ENCODE assay signal across 12 mouse cellular contexts in the genomic region with DNA sequence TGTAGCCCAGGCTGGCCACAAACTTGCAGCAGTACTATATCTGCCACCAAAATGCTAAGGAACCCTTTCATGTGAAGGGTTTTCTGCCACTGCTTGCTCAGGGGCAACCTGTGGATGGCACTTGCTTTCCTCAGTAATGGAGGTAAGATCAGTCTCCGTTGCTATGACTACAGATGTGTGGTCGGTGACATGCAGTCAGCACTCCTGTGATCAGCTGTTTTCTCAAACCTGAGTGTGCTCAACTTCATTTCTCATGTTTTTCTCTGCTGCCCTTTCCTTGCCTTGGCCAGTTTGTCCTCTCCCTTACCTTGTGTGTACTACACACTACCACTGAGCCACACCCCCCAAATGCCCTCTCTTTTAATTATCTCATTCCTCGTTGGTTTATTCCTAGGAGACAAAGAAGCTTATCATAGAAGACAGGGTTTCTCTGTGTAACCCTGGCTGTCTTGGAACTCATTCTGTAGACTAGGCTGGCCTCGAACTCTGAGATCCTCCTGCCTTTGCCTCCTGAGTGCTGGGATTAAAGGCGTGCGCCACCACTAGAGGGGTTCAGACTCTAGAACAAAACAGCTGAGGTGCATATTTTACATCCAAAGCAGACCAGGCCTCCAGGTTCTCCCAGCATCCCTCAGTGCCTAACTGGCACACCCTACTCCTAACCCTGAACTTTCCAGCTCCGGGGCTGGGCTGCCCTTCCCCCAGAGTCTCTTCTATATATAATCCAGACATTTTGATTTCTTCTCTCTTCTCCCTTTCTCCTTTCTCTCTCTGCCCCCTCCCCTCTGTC.
"Had no signal": no experiment of that assay in that cellular context is flagged by ENCODE, and none has a peak within 500 bp of the region (broad histone marks: within the 10 kb centered on the region; RNA-seq: fewer than 3 reads in every experiment).

No protein-coding gene starts in this region.

- H3K4me2 ChIP-seq: kidney, embryonic 15.5 days; limb, embryonic 13.5 days; lung, embryonic 14.5 days; neural tube, embryonic 12.5 days had no signal

- H3K4me3 ChIP-seq: kidney, embryonic 15.5 days; limb, embryonic 13.5 days; myocyte; neural tube, embryonic 12.5 days had no signal

- H3K9me3 ChIP-seq: kidney, embryonic 15.5 days; limb, embryonic 13.5 days; neural tube, embryonic 12.5 days had no signal

- H3K9ac ChIP-seq: kidney, embryonic 15.5 days; limb, embryonic 13.5 days; lung, embryonic 14.5 days; neural tube, embryonic 12.5 days had no signal

- H3K4me1 ChIP-seq: neural tube, embryonic 12.5 days had no signal

- DNase-seq: kidney, adult 2 months; kidney, postnatal 25 days; left cerebral cortex, postnatal 4 days; lung, embryonic 14.5 days; lung, postnatal 14 days; spleen, adult 18-20 months; thymus, adult 18-20 months; thymus, postnatal 14 days had no signal

- H3K27ac ChIP-seq: kidney, embryonic 15.5 days; limb, embryonic 13.5 days; neural tube, embryonic 12.5 days had no signal

- H3K27me3 ChIP-seq: kidney, embryonic 15.5 days; limb, embryonic 13.5 days; neural tube, embryonic 12.5 days had no signal
